Mouse (Mus musculus) ES-E14 (cell line): ENCODE measurements at regions not wholly inside any gene's neighbourhood (a gene's known extent, or its start where the extent isn't known, plus 50 kb on each side); places are given as distances from the start of the nearest gene placed in this dataset.

Experiments
- DNase-seq: peaks from one replicate; pipeline ENCODE4 v3.0.0-alpha.2; 2013; ENCODE audit warnings: low read depth, low spot score
- H3K27ac ChIP-seq: 2 replicates; pipeline ENCODE4 v1.5.1; 2012; ENCODE audit warnings: low read depth, mild to moderate bottlenecking, low read length, moderate library complexity, mixed read lengths; ENCODE audit not compliant: poor library complexity, insufficient read depth, severe bottlenecking
- H3K36me3 ChIP-seq: 2 replicates; pipeline ENCODE4 v1.6.1; 2012; ENCODE audit warnings: mild to moderate bottlenecking, low read length, moderate library complexity, mixed read lengths; ENCODE audit not compliant: control insufficient read depth, poor library complexity, insufficient read depth, severe bottlenecking
- H3K4me1 ChIP-seq, 2 experiments: fragments of 150-350 bp in 1 of 2; sonication (generic) in 1 of 2; 2 replicates each; pipeline ENCODE4 v1.6.1; 2012; ENCODE audit warnings: low read length in 2 of 2, mild to moderate bottlenecking in 1 of 2, mixed read lengths in 1 of 2; ENCODE audit not compliant: control insufficient read depth in 2 of 2, insufficient read depth in 2 of 2, poor library complexity in 1 of 2
- H3K4me3 ChIP-seq, 2 experiments: fragments of 150-350 bp in 1 of 2; sonication (generic) in 1 of 2; 2 replicates each; pipeline ENCODE4 v1.5.1; 2012; ENCODE audit warnings: low read length in 2 of 2, low read depth in 1 of 2, mild to moderate bottlenecking in 1 of 2, mixed read lengths in 1 of 2; ENCODE audit not compliant: insufficient read depth in 1 of 2, poor library complexity in 1 of 2, severe bottlenecking in 1 of 2
- H3K9ac ChIP-seq: 2 replicates; pipeline ENCODE4 v1.6.1; 2012; ENCODE audit warnings: low read depth, mild to moderate bottlenecking, low read length, mixed read lengths; ENCODE audit not compliant: poor library complexity, insufficient read depth, severe bottlenecking
- H3K9me3 ChIP-seq: fragments of 150-350 bp; sonication (generic); 2 replicates; pipeline ENCODE4 v1.6.1; 2012; ENCODE audit warnings: low read depth, mild to moderate bottlenecking, low read length; ENCODE audit not compliant: control insufficient read depth, insufficient read depth
- CHD2 ChIP-seq: IDR thresholded peaks from 2 replicates; pipeline ENCODE4 v1.6.1; 2014; ENCODE audit warnings: mild to moderate bottlenecking, low read depth, low read length, inconsistent platforms
- HCFC1 ChIP-seq: IDR thresholded peaks from 2 replicates; pipeline ENCODE4 v1.6.1; 2012; ENCODE audit warnings: low read length, inconsistent platforms, borderline replicate concordance; ENCODE audit not compliant: insufficient read depth
- MAFK ChIP-seq: IDR thresholded peaks from 2 replicates; pipeline ENCODE4 v1.6.1; 2014; ENCODE audit warnings: mild to moderate bottlenecking, low read depth, low read length, inconsistent platforms; ENCODE audit not compliant: insufficient read depth
- ZC3H11A ChIP-seq: IDR thresholded peaks from 2 replicates; pipeline ENCODE4 v1.6.1; 2012; ENCODE audit warnings: low read depth, mild to moderate bottlenecking, inconsistent platforms, low read length, borderline replicate concordance
- ZNF384 ChIP-seq: IDR thresholded peaks from 2 replicates; pipeline ENCODE4 v1.6.1; 2012; ENCODE audit warnings: low read depth, low read length, inconsistent platforms
- in situ Hi-C, 2 experiments: fragments of 600-800 bp; cut with MboI; formaldehyde crosslinking; loops; one replicate each; pipeline ENCODE4 v1.15.1; 2025; ENCODE audit warnings: low sequenced_read_pairs in 2 of 2, inconsistent platforms in 1 of 2; ENCODE audit not compliant: unreplicated experiment in 2 of 2

GRCm38 (mm10) chr9:27221183-27221582 is 66.0 kb upstream of the Jam3 start:
- no peak overlapping the region for H3K27ac ChIP-seq
- H3K36me3 ChIP-seq, result no peaks in the 10 kb centered on the region
- no peak for TF ChIP-seq MAFK
- peak; percentile 2; the same call in 1 of the 2 replicates for TF ChIP-seq ZC3H11A
- TF ChIP-seq CHD2, result no peak
- no peak for TF ChIP-seq HCFC1
- TF ChIP-seq ZNF384, result no peak
- peak; percentile 51 for DNase-seq
- no peak overlapping the region for H3K9ac ChIP-seq
- no peaks in the 10 kb centered on the region for H3K9me3 ChIP-seq
- in situ Hi-C loops, result no loop called here
- H3K4me1 ChIP-seq, result peaks cover 0 to 2% of the 10 kb centered on the region in 2 experiments; a peak in 1 of 4 replicates
- no peak overlapping the region for H3K4me3 ChIP-seq

GRCm38 (mm10) chr9:27216024-27216423 is 60.8 kb upstream of the Jam3 start:
- Histone ChIP-seq H3K4me1 (no peaks in the 10 kb centered on the region), H3K9ac (no peak overlapping the region), H3K27ac (no peak overlapping the region), H3K4me3 (no peak overlapping the region), H3K9me3 (no peaks in the 10 kb centered on the region), H3K36me3 (no peaks in the 10 kb centered on the region)
- in situ Hi-C loops, result no loop called here
- TF ChIP-seq HCFC1 (no peak), ZC3H11A (no peak), ZNF384 (no peak), MAFK (no peak), CHD2 (no peak)
- no peak for DNase-seq

DNA sequence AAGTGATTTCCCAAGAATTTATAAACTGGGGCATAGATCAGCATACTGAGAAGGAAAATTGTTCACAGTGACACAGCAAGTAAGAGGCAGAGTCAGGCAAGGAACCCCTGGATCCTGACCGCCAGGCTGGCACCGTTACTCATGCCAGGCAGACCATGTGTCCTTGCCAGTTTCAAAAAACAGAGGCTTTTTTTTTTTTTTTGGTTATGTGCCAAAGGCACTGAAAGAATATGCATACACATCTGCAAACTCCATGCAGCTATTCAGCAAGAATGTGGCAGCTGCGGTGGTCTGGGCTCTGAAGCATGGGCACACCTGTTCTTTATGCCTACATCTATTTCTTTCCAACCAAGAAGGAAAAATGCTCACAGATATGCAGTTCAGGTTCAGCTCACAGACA is 58.8 kb upstream of the Jam3 start:
- Histone ChIP-seq H3K4me1 (no peaks in the 10 kb centered on the region), H3K9me3 (no peaks in the 10 kb centered on the region), H3K4me3 (no peak overlapping the region), H3K36me3 (no peaks in the 10 kb centered on the region), H3K9ac (no peak overlapping the region), H3K27ac (no peak overlapping the region)
- no peak for DNase-seq
- TF ChIP-seq HCFC1, result no peak
- no peak for TF ChIP-seq ZNF384
- no peak for TF ChIP-seq ZC3H11A
- no peak for TF ChIP-seq MAFK
- no peak for TF ChIP-seq CHD2
- in situ Hi-C loops, result no loop called here

DNA sequence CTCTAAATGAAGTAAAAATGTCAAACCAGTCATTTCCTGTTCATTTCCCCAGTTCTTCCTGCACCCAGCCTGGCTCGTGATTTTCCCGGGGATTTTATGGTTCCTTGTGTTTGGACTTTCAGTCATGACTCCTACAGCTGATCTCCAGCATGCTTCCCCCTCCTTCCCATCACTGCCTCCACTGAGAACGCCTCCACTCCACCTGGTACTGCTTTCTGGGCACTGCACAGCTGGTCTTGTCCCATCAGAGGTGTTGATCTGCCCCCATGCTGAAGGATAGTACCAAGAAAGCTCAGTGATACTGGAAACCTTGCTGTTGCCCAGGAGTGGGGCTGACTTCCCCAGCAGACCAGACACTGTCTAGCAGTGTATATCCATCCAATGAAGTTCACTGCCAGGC is 53.6 kb upstream of the Jam3 start:
- no peaks in the 10 kb centered on the region for H3K4me1 ChIP-seq
- H3K9ac ChIP-seq, result no peak overlapping the region
- no peak for DNase-seq
- no peak overlapping the region for H3K4me3 ChIP-seq
- H3K27ac ChIP-seq, result no peak overlapping the region
- in situ Hi-C loops, result no loop called here
- H3K9me3 ChIP-seq, result no peaks in the 10 kb centered on the region
- no peaks in the 10 kb centered on the region for H3K36me3 ChIP-seq
- TF ChIP-seq HCFC1 (no peak), MAFK (no peak), CHD2 (no peak), ZC3H11A (no peak), ZNF384 (no peak)
